Mouse (Mus musculus): ENCODE measurements around the gene Gramd1a.

Gene Gramd1a

GRCm38 (mm10) chr7:31151301-31152241 is 4.1 kb downstream of the Gramd1a start:
- DNase-seq (ENCODE audit: low read depth, low spot score) = no peak

GRCm38 (mm10) chr7:31150566-31151300 is 5.0 kb downstream of the Gramd1a start:
- DNase-seq (ENCODE audit: low read depth, low spot score) = no peak

- no peak for DNase-seq (ENCODE audit: low read depth, low spot score)
Observed at GRCm38 (mm10) chr7:31149751-31150565, 5.7 kb downstream of the Gramd1a start.

GRCm38 (mm10) chr7:31149271-31149670 is 6.4 kb downstream of the Gramd1a start:
- no peak for DNase-seq (ENCODE audit: low read depth, low spot score)

GRCm38 (mm10) chr7:31148756-31149155 is 6.9 kb downstream of the Gramd1a start:
- DNase-seq (ENCODE audit: low read depth, low spot score) = no peak

- DNase-seq (ENCODE audit: low read depth, low spot score) = no peak
Observed at GRCm38 (mm10) chr7:31148086-31148485, 7.6 kb downstream of the Gramd1a start.

- DNase-seq (ENCODE audit: low read depth, low spot score) = no peak
Observed at GRCm38 (mm10) chr7:31145596-31146160, 10.0 kb downstream of the Gramd1a start.

- no peak for DNase-seq (ENCODE audit: low read depth, low spot score)
Observed at GRCm38 (mm10) chr7:31144886-31145285, 10.8 kb downstream of the Gramd1a start.

- DNase-seq (ENCODE audit: low read depth, low spot score) = no peak
Observed at GRCm38 (mm10) chr7:31140941-31141340, 14.8 kb downstream of the Gramd1a start.

GRCm38 (mm10) chr7:31140302-31140701 is 15.4 kb downstream of the Gramd1a start:
- DNase-seq (ENCODE audit: low read depth, low spot score) = no peak

- no peak for DNase-seq (ENCODE audit: low read depth, low spot score)
Observed at GRCm38 (mm10) chr7:31139765-31140164, 15.9 kb downstream of the Gramd1a start.

GRCm38 (mm10) chr7:31135717-31136116 is 20.0 kb downstream of the Gramd1a start:
- no peak for DNase-seq (ENCODE audit: low read depth, low spot score)

- DNase-seq (ENCODE audit: low read depth, low spot score) = no peak
Observed at GRCm38 (mm10) chr7:31131866-31132265, 23.8 kb downstream of the Gramd1a start.

- no peak for DNase-seq (ENCODE audit: low read depth, low spot score)
Observed at GRCm38 (mm10) chr7:31130841-31131240, 24.9 kb downstream of the Gramd1a start.

GRCm38 (mm10) chr7:31130197-31130596 is 25.5 kb downstream of the Gramd1a start:
- DNase-seq (ENCODE audit: low read depth, low spot score) = no peak

- no peak for DNase-seq (ENCODE audit: low read depth, low spot score)
Observed at GRCm38 (mm10) chr7:31128157-31128705, 27.5 kb downstream of the Gramd1a start.

GRCm38 (mm10) chr7:31126851-31127724 is 28.6 kb downstream of the Gramd1a start, which contains the start of gene Scn1b:
TSS of gene Scn1b (minus strand) at chr7:31127003.
- no peak for DNase-seq (ENCODE audit: low read depth, low spot score)

GRCm38 (mm10) chr7:31126211-31126751 is 29.4 kb downstream of the Gramd1a start:
- no peak for DNase-seq (ENCODE audit: low read depth, low spot score)

- DNase-seq (ENCODE audit: low read depth, low spot score) = no peak
Observed at GRCm38 (mm10) chr7:31125116-31125515, 30.6 kb downstream of the Gramd1a start.

- DNase-seq (ENCODE audit: low read depth, low spot score) = no peak
Observed at GRCm38 (mm10) chr7:31124381-31124780, 31.3 kb downstream of the Gramd1a start.
